Mouse (Mus musculus) CH12.LX (cell line): Measurements from ENCODE around the gene Tm7sf2.

Experiments used
- BHLHE40 ChIP-seq: IDR thresholded peaks from 2 replicates; pipeline ENCODE4 v1.6.1; 2011; ENCODE audit warnings: mild to moderate bottlenecking, low read depth, low read length, improper control_type of control experiment
- CTCF ChIP-seq, 2 experiments: IDR thresholded peaks in 1 of 2; conservative IDR thresholded peaks in 1 of 2; 2 replicates each; pipeline ENCODE4 v1.5.1; 2011 to 2012; ENCODE audit warnings: low read depth in 2 of 2, low read length in 2 of 2, improper control_type of control experiment in 1 of 2, inconsistent platforms in 1 of 2, mild to moderate bottlenecking in 1 of 2, moderate library complexity in 1 of 2
- POLR2A ChIP-seq: IDR thresholded peaks from 2 replicates; pipeline ENCODE4 v1.6.1; 2011; ENCODE audit warnings: low read depth, mild to moderate bottlenecking, improper control_type of control experiment, low read length

GRCm38 (mm10) chr19:6023059-6023458 lies 45.1 kb downstream of the Tm7sf2 start:
- no peak for TF ChIP-seq POLR2A
- TF ChIP-seq CTCF (conservative IDR thresholded peaks at IDR 0.05 in 1 of 2, IDR thresholded peaks at IDR 0.05 in 1 of 2; ENCODE audit: low read depth in 2 of 2, low read length in 2 of 2): no peak
- TF ChIP-seq BHLHE40: no peak
